Mouse (Mus musculus) liver, embryonic 14.5 days (tissue): ENCODE data around the gene G430095P16Rik. TPM values are rescaled to one million over a fixed set of nuclear protein-coding genes. Genes with fewer than 3 reads are reported as not detected.

Experiments
- ATAC-seq: fragments of 200-750 bp; cut with Nextera tagmentation; 2 replicates; pipeline ENCODE4 v1.8.0; 2017; ENCODE audit warnings: moderate number of reproducible peaks, mild to moderate bottlenecking, moderate library complexity; ENCODE audit not compliant: insufficient read depth
- DNase-seq, 3 experiments: peaks; one replicate each; pipeline ENCODE4 v3.0.0-alpha.2; 2012 to 2013; ENCODE audit warnings: low read depth in 3 of 3, low spot score in 3 of 3
- H3K27ac ChIP-seq: fragments of 300-500 bp; sonication (generic); 2 replicates; pipeline ENCODE4 v1.5.1; 2014; ENCODE audit warnings: moderate library complexity, mild to moderate bottlenecking, control low read depth, inconsistent platforms
- H3K27me3 ChIP-seq: fragments of 300-500 bp; sonication (generic); 2 replicates; pipeline ENCODE4 v1.6.1; 2014; ENCODE audit warnings: mild to moderate bottlenecking, low read length, moderate library complexity; ENCODE audit not compliant: control insufficient read depth, insufficient read depth
- H3K36me3 ChIP-seq: fragments of 300-500 bp; sonication (generic); replicated peaks from 2 replicates; pipeline ENCODE4 v1.6.1; 2014; ENCODE audit warnings: low read depth; ENCODE audit not compliant: control insufficient read depth, insufficient read depth
- H3K4me1 ChIP-seq, 2 experiments: fragments of 200-500 bp in 1 of 2; fragments of 300-500 bp in 1 of 2; sonication (generic) in 1 of 2; replicated peaks; 2 replicates each; pipeline ENCODE4 v1.6.1; 2012 to 2014; ENCODE audit warnings: antibody characterized with exemption in 1 of 2, inconsistent platforms in 1 of 2, low read length in 1 of 2; ENCODE audit not compliant: control insufficient read depth in 2 of 2, insufficient read depth in 2 of 2
- H3K4me2 ChIP-seq: fragments of 300-500 bp; sonication (generic); 2 replicates; pipeline ENCODE4 v1.6.1; 2014; ENCODE audit warnings: low read depth, mild to moderate bottlenecking, control low read depth, moderate library complexity
- H3K4me3 ChIP-seq, 2 experiments: fragments of 200-500 bp in 1 of 2; fragments of 300-500 bp in 1 of 2; sonication (generic) in 1 of 2; 2 replicates each; pipeline ENCODE4 v1.5.1; 2012 to 2014; ENCODE audit warnings: low read depth in 2 of 2, low read length in 2 of 2, mild to moderate bottlenecking in 2 of 2, control low read depth in 1 of 2, inconsistent platforms in 1 of 2, moderate library complexity in 1 of 2; ENCODE audit not compliant: insufficient read depth in 1 of 2
- H3K9ac ChIP-seq: fragments of 300-500 bp; sonication (generic); replicated peaks from 2 replicates; pipeline ENCODE4 v1.6.1; 2014; ENCODE audit warnings: mild to moderate bottlenecking, control low read depth, moderate library complexity
- H3K9me3 ChIP-seq: fragments of 300-500 bp; sonication (generic); 2 replicates; pipeline ENCODE4 v1.6.1; 2016; ENCODE audit warnings: low read length, mixed read lengths; ENCODE audit not compliant: control insufficient read depth
- CTCF ChIP-seq: IDR thresholded peaks from 2 replicates; pipeline ENCODE4 v1.5.1; 2016; ENCODE audit warnings: antibody characterized with exemption, low read depth, control low read depth
- EP300 ChIP-seq: IDR thresholded peaks from 2 replicates; pipeline ENCODE4 v1.6.1; 2016; ENCODE audit warnings: antibody characterized with exemption, low read depth
- WGBS: fragments of 180-500 bp; shearing (Covaris S2); extraction: QIAGEN DNeasy Blood & Tissue Kit; methylation state at CpG from one replicate; pipeline ENCODE4 v1.1.7; 2014; ENCODE audit not compliant: insufficient replicate concordance; 5-methylcytosine and 5-hydroxymethylcytosine counted together
- polyA plus RNA-seq, 2 experiments: library from polyadenylated mRNA; depleted of rRNA in 1 of 2; stranded (reverse) in 1 of 2; unstranded in 1 of 2; fragments of >200 nt; fragmentation: Nextera tagmentation in 1 of 2; extraction: Ambion mirVana in 1 of 2; gene quantifications; 2 replicates each; pipeline versions ENCODE4 v1.2.1 to v1.2.3; 2012 to 2014

The G430095P16Rik gene
- polyA plus RNA-seq, 2 experiments: 10.3 to 11.9 TPM

- TF ChIP-seq CTCF (no peak), EP300 (no peak)
- peak overlapping the region; percentile 32 for H3K27ac ChIP-seq
- WGBS: 3% methylated on average over 45 of the region's 45 CpGs
- peak overlapping the region; percentile 32 to 98 for H3K4me3 ChIP-seq
- DNase-seq (no peak), ATAC-seq (no peak)
- peaks cover 26 to 35% of the 10 kb centered on the region in 2 experiments for H3K4me1 ChIP-seq
- H3K4me2 ChIP-seq: peak overlapping the region; percentile 90
- no peaks in the 10 kb centered on the region for H3K9me3 ChIP-seq
- H3K27me3 ChIP-seq: peaks cover 11% of the 10 kb centered on the region
- peaks cover 22% of the 10 kb centered on the region for H3K36me3 ChIP-seq
- H3K9ac ChIP-seq: peak overlapping the region; percentile 64
Observed at GRCm38 (mm10) chr8:84706610-84707266, 16.1 kb upstream of the G430095P16Rik start.

GRCm38 (mm10) chr8:84707267-84707883, 15.4 kb upstream of the G430095P16Rik start:
- peaks cover 26 to 35% of the 10 kb centered on the region in 2 experiments for H3K4me1 ChIP-seq
- peak; percentile 8; the same call in 1 of the 2 replicates for ATAC-seq

GRCm38 (mm10) chr8:84708071-84708541, 14.7 kb upstream of the G430095P16Rik start:
- TF ChIP-seq CTCF (no peak), EP300 (no peak)
- peaks cover 26 to 35% of the 10 kb centered on the region in 2 experiments for H3K4me1 ChIP-seq
- WGBS: 12% methylated on average over 15 of the region's 15 CpGs
- ATAC-seq: no peak
- peak overlapping the region; percentile 90 for H3K4me2 ChIP-seq
- H3K27me3 ChIP-seq: peaks cover 11% of the 10 kb centered on the region
- H3K9ac ChIP-seq: no peak overlapping the region; the same call in 1 of the 2 replicates
- no peaks in the 10 kb centered on the region for H3K9me3 ChIP-seq
- H3K4me3 ChIP-seq: peak overlapping the region; percentile 0 to 98; a peak in 2 of 4 replicates
- H3K36me3 ChIP-seq: peaks cover 12% of the 10 kb centered on the region
- H3K27ac ChIP-seq: no peak overlapping the region
- no peak for DNase-seq

More at GRCm38 (mm10) chr8:84707267-84707883, 15.4 kb upstream of the G430095P16Rik start:
- peaks cover 20% of the 10 kb centered on the region for H3K36me3 ChIP-seq
- peak overlapping the region; percentile 90 for H3K4me2 ChIP-seq
- 2% methylated on average over 22 of the region's 22 CpGs for whole genome bisulfite sequencing
- H3K9me3 ChIP-seq: no peaks in the 10 kb centered on the region
- peak overlapping the region; percentile 64 for H3K9ac ChIP-seq
- peaks cover 11% of the 10 kb centered on the region for H3K27me3 ChIP-seq
- peak overlapping the region; percentile 32 to 98 for H3K4me3 ChIP-seq
- DNase-seq: no peak
- H3K27ac ChIP-seq: peak overlapping the region; percentile 32
- 0 out of 2 replicates have a peak, but pooled peaks have one; percentile 4 for TF ChIP-seq CTCF
- TF ChIP-seq EP300: no peak

GRCm38 (mm10) chr8:84708774-84709475, 13.9 kb upstream of the G430095P16Rik start:
- DNase-seq: peak in 2 of 3 experiments; percentile 76 to 78
- H3K36me3 ChIP-seq: peaks cover 4% of the 10 kb centered on the region
- H3K9ac ChIP-seq: no peak overlapping the region
- peak overlapping the region; percentile 9; the same call in 1 of the 2 replicates for H3K4me2 ChIP-seq
- 23% methylated on average over 12 of the region's 12 CpGs for WGBS
- H3K27ac ChIP-seq: no peak overlapping the region
- ATAC-seq: peak; percentile 49
- no peak overlapping the region for H3K4me3 ChIP-seq
- peak; percentile 99 for TF ChIP-seq CTCF
- no peak for TF ChIP-seq EP300
- H3K9me3 ChIP-seq: no peaks in the 10 kb centered on the region
- peaks cover 26 to 35% of the 10 kb centered on the region in 2 experiments for H3K4me1 ChIP-seq
- H3K27me3 ChIP-seq: peaks cover 11% of the 10 kb centered on the region
